Mouse (Mus musculus): ENCODE results near the gene Ruvbl1. TPM values are rescaled to one million over a fixed set of nuclear protein-coding genes. Genes with fewer than 3 reads are reported as not detected.

Gene Ruvbl1
- total RNA-seq, 2 experiments from 2014 or later, result 19.4 to 19.7 TPM

GRCm38 (mm10) chr6:88489834-88490233 is 24.6 kb downstream of the Ruvbl1 start:
- intact Hi-C loops (cut with DNase I), result loop anchor here (10.0 kb wide), 1 partner anchor 375 kb away; no protein-coding TSS in a partner anchor

GRCm38 (mm10) chr6:88490629-88491354 is 25.6 kb downstream of the Ruvbl1 start:
- DNase-seq, result no peak
- intact Hi-C loops (cut with DNase I), result loop anchor here (10.0 kb wide), 1 partner anchor 376 kb away; no protein-coding TSS in a partner anchor

More at GRCm38 (mm10) chr6:88489834-88490233, 24.6 kb downstream of the Ruvbl1 start:
- DNase-seq, result no peak

GRCm38 (mm10) chr6:88493712-88494111 is 28.5 kb downstream of the Ruvbl1 start:
- intact Hi-C loops (cut with DNase I), result loop anchor here (10.0 kb wide), 1 partner anchor 379 kb away; no protein-coding TSS in a partner anchor
- DNase-seq, result no peak

GRCm38 (mm10) chr6:88499481-88500404 is 34.5 kb downstream of the Ruvbl1 start:
- intact Hi-C loops (cut with DNase I), result loop anchor here (5.0 to 10.0 kb wide), 2 partner anchors 312 to 385 kb away; no protein-coding TSS in a partner anchor
- DNase-seq, result no peak

DNA sequence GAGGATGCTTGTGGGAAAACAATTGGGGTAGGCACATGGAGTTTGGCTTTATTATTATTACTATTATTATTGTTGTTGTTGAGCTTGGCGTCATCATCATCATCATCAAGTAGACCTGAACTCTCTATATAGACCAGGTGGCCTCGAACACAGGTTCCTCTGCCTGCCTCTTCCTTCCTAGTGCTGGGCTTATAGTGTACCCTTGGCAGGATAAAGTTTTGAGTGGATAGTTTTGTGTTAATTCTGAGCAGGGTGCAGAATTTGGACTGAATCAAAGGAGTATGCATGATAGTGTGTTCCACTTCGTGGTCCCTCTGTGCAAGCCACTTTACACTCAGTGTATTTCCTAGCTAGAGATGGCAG is 35.2 kb downstream of the Ruvbl1 start:
- DNase-seq, result no peak
- intact Hi-C loops (cut with DNase I), result loop anchor here (5.0 kb wide), 1 partner anchor 313 kb away; no protein-coding TSS in a partner anchor

DNA sequence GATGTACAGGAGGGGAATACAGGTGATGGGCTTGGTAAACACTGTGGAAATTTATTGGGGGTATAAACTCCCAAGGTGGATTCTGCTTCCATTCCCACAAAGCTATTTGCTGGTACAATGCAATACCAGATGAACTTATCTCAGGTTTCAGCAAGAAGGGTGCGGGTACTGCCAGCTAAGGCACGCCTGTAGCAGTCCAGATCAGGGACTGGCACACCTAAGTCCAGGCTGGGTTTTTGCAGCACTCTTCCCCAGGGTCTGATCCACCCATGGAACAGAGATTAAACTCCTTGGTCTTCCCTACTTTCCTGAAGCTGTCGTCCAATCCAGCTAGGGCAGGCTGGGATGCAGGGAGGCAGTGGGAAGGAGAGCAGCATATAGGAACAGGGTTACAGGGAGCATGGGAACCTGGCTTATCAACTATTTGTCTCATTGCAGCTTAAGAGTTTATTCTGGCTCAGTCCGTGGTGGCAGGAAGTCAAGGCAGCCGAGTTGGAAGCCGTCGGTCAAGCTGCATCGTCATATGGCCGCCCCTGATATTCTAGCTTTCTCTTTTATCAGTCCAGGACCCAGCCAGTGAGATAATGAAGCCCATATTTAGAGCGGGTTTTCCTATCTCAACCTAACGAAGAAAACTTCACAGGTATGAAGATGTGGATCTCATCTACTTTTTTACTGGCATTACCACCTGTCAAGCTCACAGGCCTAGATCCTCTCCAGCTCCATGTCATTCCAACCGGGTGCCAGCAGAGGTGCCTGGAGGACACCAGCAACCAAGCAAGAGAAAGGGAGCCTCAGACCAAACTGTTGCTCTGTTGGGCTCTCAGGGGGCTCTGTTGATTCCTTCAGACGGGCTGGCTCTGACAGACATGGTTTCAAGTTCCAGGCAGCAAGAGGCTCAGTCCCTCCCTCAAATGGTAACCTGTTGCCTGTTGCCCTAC is 37.1 kb downstream of the Ruvbl1 start:
- DNase-seq, result no peak
- intact Hi-C loops (cut with DNase I), result loop anchor here (5.0 kb wide), 1 partner anchor 315 kb away; no protein-coding TSS in a partner anchor

DNA sequence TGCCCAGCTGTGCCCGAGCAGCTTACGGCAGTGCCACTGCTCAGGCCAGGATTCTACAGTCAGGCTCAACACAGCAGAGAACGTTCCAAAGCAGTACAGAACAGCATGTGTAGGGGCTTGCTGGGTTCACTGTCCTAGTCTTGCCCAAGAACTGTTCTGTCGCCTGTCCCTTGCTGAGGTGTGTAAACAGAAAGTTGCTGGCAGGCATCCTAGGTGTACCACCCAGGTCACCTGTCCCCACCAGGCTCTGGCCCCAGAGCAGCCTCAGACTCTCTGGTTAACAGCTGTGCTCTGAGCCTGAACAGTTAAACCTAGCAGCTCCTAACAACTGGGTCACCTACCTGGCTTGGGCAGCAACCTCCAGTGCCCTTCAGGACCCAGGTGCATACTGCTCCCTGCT is 37.8 kb downstream of the Ruvbl1 start:
- no peak for DNase-seq
- intact Hi-C loops (cut with DNase I), result loop anchor here (5.0 kb wide), 1 partner anchor 316 kb away; no protein-coding TSS in a partner anchor

- intact Hi-C loops (cut with DNase I), result no loop called here
- DNase-seq, result no peak
These were observed 48.8 kb downstream of the Ruvbl1 start for GRCm38 (mm10) chr6:88513984-88514383.

- intact Hi-C loops (cut with DNase I), result no loop called here
- DNase-seq, result no peak
These were observed 49.3 kb downstream of the Ruvbl1 start for GRCm38 (mm10) chr6:88514546-88514945.

- intact Hi-C loops (cut with DNase I), result no loop called here
- no peak for DNase-seq
These were observed 50.8 kb downstream of the Ruvbl1 start for GRCm38 (mm10) chr6:88515971-88516370.

DNA sequence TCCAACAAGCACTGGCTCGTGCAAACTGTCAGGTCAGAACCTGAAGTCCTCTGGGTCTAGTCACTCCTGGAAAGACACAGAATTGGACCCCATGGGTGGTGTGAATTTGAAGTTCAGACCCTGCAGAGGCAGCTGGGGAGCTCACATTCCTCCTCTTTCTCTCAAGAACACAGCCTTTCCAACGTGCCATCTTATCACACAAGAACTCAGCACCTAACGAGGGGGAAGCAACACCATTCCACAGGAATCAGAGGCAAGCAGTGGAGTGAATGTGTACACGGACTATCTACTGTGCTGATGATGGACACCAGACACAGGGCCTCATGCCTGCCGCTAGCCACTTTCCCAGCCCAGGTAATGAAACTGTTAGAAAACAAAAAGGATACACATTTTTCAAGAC is 51.5 kb downstream of the Ruvbl1 start:
- DNase-seq, result peak in 1 of 2 experiments; percentile 6
- intact Hi-C loops (cut with DNase I), result no loop called here

DNA sequence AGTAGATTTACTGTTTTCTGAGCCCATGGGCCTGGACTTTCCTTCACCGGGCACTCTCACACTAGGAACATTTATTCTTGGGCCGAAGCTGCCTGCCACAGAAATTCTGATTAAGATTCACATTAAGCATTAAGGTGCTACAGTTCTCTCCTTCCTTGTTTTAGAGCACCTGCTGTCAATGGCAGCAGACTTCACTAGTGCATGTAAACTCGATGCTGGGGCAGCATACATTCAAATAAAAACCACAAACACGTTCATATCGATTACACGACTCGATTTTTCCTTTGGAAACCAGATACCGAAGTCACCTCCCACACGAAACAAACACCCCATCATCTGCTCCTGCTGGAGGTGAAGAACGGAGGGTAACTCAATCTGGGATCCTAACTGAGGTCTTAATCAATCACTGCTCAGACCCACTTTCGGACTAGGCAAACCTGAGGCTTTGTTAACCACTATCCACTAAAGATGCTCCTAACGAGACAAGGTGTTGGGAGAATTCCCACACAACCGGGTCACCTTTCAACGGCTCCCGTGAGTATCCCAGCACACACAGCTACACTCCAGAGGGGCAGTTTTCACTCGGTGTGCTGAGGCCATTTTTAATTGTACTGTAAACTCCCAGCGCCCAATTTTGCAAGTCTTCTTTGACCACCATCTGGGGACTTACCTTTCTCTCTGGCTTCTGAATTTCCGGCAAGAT is 52.6 kb downstream of the Ruvbl1 start:
- DNase-seq, result no peak
- intact Hi-C loops (cut with DNase I), result no loop called here

DNA sequence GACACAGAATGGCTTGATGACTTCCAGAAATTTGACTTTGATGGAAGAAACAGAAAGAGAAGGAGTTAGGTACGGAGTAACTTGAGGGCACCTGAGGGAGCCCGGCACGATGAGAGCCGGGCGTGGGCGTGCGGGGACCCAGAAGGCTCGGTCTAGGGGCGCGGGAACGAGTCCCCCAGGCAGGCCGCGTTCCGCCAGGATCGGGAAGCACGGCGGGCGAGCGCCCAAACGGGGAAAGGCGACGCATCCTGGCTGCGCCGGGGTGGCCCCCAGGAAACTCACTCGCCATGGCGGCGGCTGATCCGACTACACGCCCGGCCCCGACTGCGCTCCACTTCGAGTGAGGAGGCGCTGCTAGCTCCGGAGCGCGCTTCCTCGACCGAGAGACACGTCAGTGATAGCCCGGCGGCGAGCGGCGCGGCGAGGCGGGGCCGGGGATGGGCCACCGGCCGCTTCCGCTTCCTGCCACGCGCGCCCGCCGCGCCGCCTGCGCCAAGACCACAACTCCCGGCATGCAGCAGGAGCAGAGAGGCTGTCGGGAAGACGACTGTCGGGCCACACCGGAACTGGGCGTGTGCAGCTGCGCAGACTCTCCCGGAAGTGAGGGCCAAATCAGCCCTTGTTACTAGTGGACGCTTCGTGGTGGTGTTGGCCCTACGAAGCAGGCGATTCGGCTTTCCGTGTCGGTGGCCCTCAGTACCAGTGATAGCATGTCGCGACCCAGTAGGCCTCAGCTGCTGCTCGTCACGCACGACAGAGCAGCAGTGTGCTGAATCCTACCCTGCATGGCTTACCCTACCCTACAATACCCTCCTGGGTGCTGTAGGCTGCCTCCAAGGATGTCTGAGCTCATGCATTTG is 53.4 kb downstream of the Ruvbl1 start, which contains the start of gene Sec61a1:
Gene Sec61a1 (minus strand): TSS at position 502 of the 860 bp plus-strand sequence.
- intact Hi-C loops (cut with DNase I), result no loop called here
- DNase-seq, result peak; percentile 89 to 96

- intact Hi-C loops (cut with DNase I), result no loop called here
- DNase-seq, result no peak
These were observed 56.6 kb downstream of the Ruvbl1 start for GRCm38 (mm10) chr6:88521821-88522220.

- intact Hi-C loops (cut with DNase I), result no loop called here
- no peak for DNase-seq
These were observed 57.4 kb downstream of the Ruvbl1 start for GRCm38 (mm10) chr6:88522606-88523005.

DNA sequence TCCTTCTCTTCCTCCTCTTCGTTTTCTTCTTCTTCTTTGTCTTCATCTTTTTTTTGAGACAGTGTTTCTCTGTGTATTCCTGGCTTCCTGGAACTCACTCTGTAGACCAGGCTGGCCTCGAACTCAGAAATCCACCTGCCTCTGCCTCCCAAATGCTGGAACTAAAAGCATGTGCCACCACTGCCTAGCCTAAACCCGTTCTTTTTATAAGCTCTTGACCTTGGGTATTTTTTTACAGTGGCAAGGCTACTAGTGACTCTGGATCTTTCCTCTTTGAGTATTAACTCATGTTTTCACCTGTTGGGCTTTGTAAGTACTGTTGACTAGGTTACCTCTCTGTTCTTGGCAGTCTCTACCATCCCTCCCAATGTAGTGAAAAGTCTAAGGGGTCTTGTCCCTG is 57.8 kb downstream of the Ruvbl1 start:
- intact Hi-C loops (cut with DNase I), result no loop called here
- no peak for DNase-seq

GRCm38 (mm10) chr6:88523451-88523850 is 58.2 kb downstream of the Ruvbl1 start:
- no peak for DNase-seq
- intact Hi-C loops (cut with DNase I), result no loop called here

- intact Hi-C loops (cut with DNase I), result no loop called here
- DNase-seq, result no peak
These were observed 58.8 kb downstream of the Ruvbl1 start for GRCm38 (mm10) chr6:88524056-88524455.

All from gastrocnemius, postnatal 36 days (tissue).